In genomic region chr19:28503011-28503410, GRCm38 (mm10) we compare ENCODE assay signal across 16 mouse cellular contexts.
A peak's percentile ranks its signal among the peaks of the same experiment; 100 is the strongest.
DNase-seq lines count a peak whose midpoint lies in the region; ATAC-seq lines count a peak whose summit lies in the region.
"Had no signal": no experiment of that assay in that cellular context is flagged by ENCODE, and none has a peak within 500 bp of the region (broad histone marks: within the 10 kb centered on the region; RNA-seq: fewer than 3 reads in every experiment).

No protein-coding gene starts in this region.

- peak; percentile 22 to 37 for DNase-seq in frontal cortex, postnatal 14 days (ENCODE audit: low spot score in 2 of 2)
- DNase-seq in layer of hippocampus, postnatal 36 days, result peak; percentile 67 to 75
- peak; percentile 90 for DNase-seq in right cerebral cortex, adult 18-20 months
- DNase-seq in adrenal gland, postnatal 4 days (ENCODE audit: low spot score in 2 of 2), result no peak
- DNase-seq in thymus, postnatal 0 days (ENCODE audit: low spot score), result no peak
- DNase-seq in midbrain, embryonic 14.5 days, result no peak
- DNase-seq: adrenal gland, postnatal 36 days; cerebellum, adult 2 months; heart, adult 18-20 months; kidney, adult 2 months had no signal

- no peaks in the 10 kb centered on the region for H3K9me3 ChIP-seq in midbrain, embryonic 14.5 days (ENCODE audit: control insufficient read depth, low read length)
- H3K9me3 ChIP-seq: limb, embryonic 12.5 days; lung, embryonic 15.5 days; neural tube, embryonic 12.5 days; stomach, embryonic 15.5 days had no signal

- H3K4me1 ChIP-seq in midbrain, embryonic 14.5 days (ENCODE audit: control insufficient read depth, insufficient read depth, low read length), result no peaks in the 10 kb centered on the region
- H3K4me1 ChIP-seq: neural tube, embryonic 12.5 days; stomach, embryonic 15.5 days had no signal

- peak; percentile 95 for ATAC-seq in frontal cortex, adult (ENCODE audit: low TSS enrichment)
- ATAC-seq in midbrain, embryonic 14.5 days (ENCODE audit: low FRiP score, low TSS enrichment), result no peak

- 82% methylated on average over 12 of the region's 12 CpGs for WGBS in midbrain, embryonic 14.5 days

- H3K4me2 ChIP-seq in midbrain, embryonic 14.5 days (ENCODE audit: low read length), result no peak overlapping the region
- H3K4me2 ChIP-seq: limb, embryonic 12.5 days; lung, embryonic 15.5 days; midbrain, embryonic 11.5 days; neural tube, embryonic 12.5 days; stomach, embryonic 15.5 days had no signal

- H3K36me3 ChIP-seq in midbrain, embryonic 14.5 days (ENCODE audit: control insufficient read depth, insufficient read depth, low read length), result no peaks in the 10 kb centered on the region
- H3K36me3 ChIP-seq: limb, embryonic 12.5 days; lung, embryonic 15.5 days; neural tube, embryonic 12.5 days; stomach, embryonic 15.5 days had no signal

- H3K4me3 ChIP-seq in midbrain, embryonic 14.5 days (replicated peaks; ENCODE audit: low read depth, low read length), result no peak overlapping the region
- H3K4me3 ChIP-seq: limb, embryonic 12.5 days; lung, embryonic 15.5 days; neural tube, embryonic 12.5 days; stomach, embryonic 15.5 days had no signal

- H3K27ac ChIP-seq in midbrain, embryonic 14.5 days (replicated peaks; ENCODE audit: low read depth, low read length), result no peak overlapping the region
- H3K27ac ChIP-seq: limb, embryonic 12.5 days; lung, embryonic 15.5 days; neural tube, embryonic 12.5 days; stomach, embryonic 15.5 days had no signal

- no peak overlapping the region for H3K9ac ChIP-seq in midbrain, embryonic 14.5 days (replicated peaks; ENCODE audit: low read length)
- H3K9ac ChIP-seq: limb, embryonic 12.5 days; lung, embryonic 15.5 days; neural tube, embryonic 12.5 days; stomach, embryonic 15.5 days had no signal

- H3K27me3 ChIP-seq in midbrain, embryonic 14.5 days (ENCODE audit: control insufficient read depth, insufficient read depth, low read length), result no peaks in the 10 kb centered on the region
- H3K27me3 ChIP-seq: neural tube, embryonic 12.5 days; stomach, embryonic 15.5 days had no signal

Comparison
In these comparisons a context has a peak if more than half of its experiments do, and no peak if none do; other contexts are left out.
1. DNase-seq: peak in frontal cortex, postnatal 14 days (2 of 2), layer of hippocampus, postnatal 36 days (2 of 2) and right cerebral cortex, adult 18-20 months (single experiment); none in adrenal gland, postnatal 4 days (0 of 2), thymus, postnatal 0 days (single experiment) and midbrain, embryonic 14.5 days (single experiment).